Mouse (Mus musculus) CH12.LX (cell line): Measurements from ENCODE around the gene Hagh. TPM values are rescaled to one million over a fixed set of nuclear protein-coding genes. Genes with fewer than 3 reads are reported as not detected.

Source experiments
- DNase-seq: peaks from one replicate; pipeline ENCODE4 v3.0.0-alpha.2; 2013; ENCODE audit errors: extremely low read depth
- H3K27ac ChIP-seq: 2 replicates; pipeline ENCODE4 v1.5.1; 2012; ENCODE audit warnings: low read depth, mild to moderate bottlenecking, control low read depth, moderate library complexity; ENCODE audit not compliant: insufficient read depth
- H3K27me3 ChIP-seq: replicated peaks from 2 replicates; pipeline ENCODE3; 2012; ENCODE audit warnings: inconsistent platforms
- H3K36me3 ChIP-seq, 2 experiments: replicated peaks in 1 of 2; 2 replicates each; pipeline versions ENCODE3 to v1.6.1; 2012; ENCODE audit warnings: inconsistent platforms in 1 of 2, low read length in 1 of 2, mild to moderate bottlenecking in 1 of 2, mixed read lengths in 1 of 2, moderate library complexity in 1 of 2; ENCODE audit not compliant: control insufficient read depth in 1 of 2, insufficient read depth in 1 of 2
- H3K4me1 ChIP-seq, 2 experiments: 2 replicates each; pipeline ENCODE4 v1.6.1; 2012; ENCODE audit warnings: inconsistent platforms in 1 of 2, moderate library complexity in 1 of 2; ENCODE audit not compliant: insufficient read depth in 2 of 2, control insufficient read depth in 1 of 2
- H3K4me2 ChIP-seq: 2 replicates; pipeline ENCODE4 v1.6.1; 2012; ENCODE audit warnings: low read depth, mild to moderate bottlenecking, control low read depth; ENCODE audit not compliant: poor library complexity, insufficient read depth, severe bottlenecking
- H3K4me3 ChIP-seq, 3 experiments: fragments of 150-350 bp in 1 of 3; sonication (generic) in 1 of 3; replicated peaks in 1 of 3; 2 replicates each; pipeline versions ENCODE3 to v1.5.1; 2011 to 2012; ENCODE audit warnings: low read depth in 2 of 3, low read length in 2 of 3, mild to moderate bottlenecking in 2 of 3, moderate library complexity in 2 of 3, control low read depth in 1 of 3, improper control_type of control experiment in 1 of 3, inconsistent platforms in 1 of 3, mixed read lengths in 1 of 3; ENCODE audit not compliant: poor library complexity in 1 of 3
- H3K79me2 ChIP-seq: replicated peaks from 2 replicates; pipeline ENCODE4 v1.6.1; 2012; ENCODE audit warnings: mild to moderate bottlenecking, moderate library complexity; ENCODE audit not compliant: control insufficient read depth, poor library complexity, insufficient read depth, severe bottlenecking; ENCODE audit errors: extremely low read depth
- H3K9ac ChIP-seq: 2 replicates; pipeline ENCODE4 v1.6.1; 2012; ENCODE audit warnings: low read depth, mild to moderate bottlenecking, control low read depth, moderate library complexity; ENCODE audit not compliant: insufficient read depth
- H3K9me3 ChIP-seq: replicated peaks from 2 replicates; pipeline ENCODE3; 2012; ENCODE audit warnings: low read length, inconsistent platforms, mixed read lengths
- BHLHE40 ChIP-seq: IDR thresholded peaks from 2 replicates; pipeline ENCODE4 v1.6.1; 2011; ENCODE audit warnings: mild to moderate bottlenecking, low read depth, low read length, improper control_type of control experiment
- CHD1 ChIP-seq: IDR thresholded peaks from 2 replicates; pipeline ENCODE4 v1.6.1; 2012; ENCODE audit warnings: low read depth, low read length, improper control_type of control experiment, inconsistent platforms
- CHD2 ChIP-seq: IDR thresholded peaks from 2 replicates; pipeline ENCODE4 v1.6.1; 2011; ENCODE audit warnings: low read length, improper control_type of control experiment
- ELF1 ChIP-seq: IDR thresholded peaks from 2 replicates; pipeline ENCODE4 v1.6.1; 2014; ENCODE audit warnings: low read depth, mild to moderate bottlenecking, inconsistent platforms, low read length, improper control_type of control experiment
- ETS1 ChIP-seq: conservative IDR thresholded peaks from 2 replicates; pipeline ENCODE4 v1.6.1; 2012; ENCODE audit warnings: low read depth, mild to moderate bottlenecking, inconsistent platforms, low read length, improper control_type of control experiment, moderate library complexity
- GABPA ChIP-seq: IDR thresholded peaks from 2 replicates; pipeline ENCODE4 v1.6.1; 2012; ENCODE audit warnings: low read depth, low read length, improper control_type of control experiment, inconsistent platforms; ENCODE audit not compliant: insufficient replicate concordance
- HCFC1 ChIP-seq: IDR thresholded peaks from 2 replicates; pipeline ENCODE4 v1.6.1; 2012; ENCODE audit warnings: low read depth, mild to moderate bottlenecking, inconsistent platforms, low read length, improper control_type of control experiment
- IRF4 ChIP-seq: IDR thresholded peaks from 2 replicates; pipeline ENCODE4 v1.6.1; 2014; ENCODE audit warnings: low read depth, mild to moderate bottlenecking, inconsistent platforms, low read length, improper control_type of control experiment
- JUN ChIP-seq: IDR thresholded peaks from 2 replicates; pipeline ENCODE4 v1.6.1; 2011; ENCODE audit warnings: low read depth, mild to moderate bottlenecking, low read length, improper control_type of control experiment, moderate library complexity; ENCODE audit not compliant: insufficient read depth
- KAT2A ChIP-seq: IDR thresholded peaks from 2 replicates; pipeline ENCODE4 v1.6.1; 2012; ENCODE audit warnings: low read length, improper control_type of control experiment, inconsistent platforms; ENCODE audit not compliant: insufficient replicate concordance
- MAX ChIP-seq: IDR thresholded peaks from 2 replicates; pipeline ENCODE4 v1.6.1; 2011; ENCODE audit warnings: low read length, improper control_type of control experiment
- MAZ ChIP-seq: IDR thresholded peaks from 2 replicates; pipeline ENCODE4 v1.6.1; 2012; ENCODE audit warnings: low read depth, mild to moderate bottlenecking, inconsistent platforms, low read length, improper control_type of control experiment, moderate library complexity
- MEF2A ChIP-seq: IDR thresholded peaks from 2 replicates; pipeline ENCODE4 v1.6.1; 2014; ENCODE audit warnings: low read depth, mild to moderate bottlenecking, inconsistent platforms, low read length, improper control_type of control experiment, borderline replicate concordance
- MXI1 ChIP-seq: IDR thresholded peaks from 2 replicates; pipeline ENCODE4 v1.6.1; 2011; ENCODE audit warnings: mild to moderate bottlenecking, low read depth, low read length, improper control_type of control experiment
- MYC ChIP-seq: IDR thresholded peaks from 2 replicates; pipeline ENCODE4 v1.6.1; 2011; ENCODE audit warnings: low read depth, mild to moderate bottlenecking, improper control_type of control experiment, low read length
- NRF1 ChIP-seq: IDR thresholded peaks from 2 replicates; pipeline ENCODE4 v1.6.1; 2014; ENCODE audit warnings: low read depth, mild to moderate bottlenecking, inconsistent platforms, low read length, improper control_type of control experiment, moderate library complexity
- POLR2A ChIP-seq: IDR thresholded peaks from 2 replicates; pipeline ENCODE4 v1.6.1; 2011; ENCODE audit warnings: low read depth, mild to moderate bottlenecking, improper control_type of control experiment, low read length
- RAD21 ChIP-seq: IDR thresholded peaks from 2 replicates; pipeline ENCODE4 v1.6.1; 2011; ENCODE audit warnings: low read depth, mild to moderate bottlenecking, low read length, improper control_type of control experiment, moderate library complexity
- SIN3A ChIP-seq: IDR thresholded peaks from 2 replicates; pipeline ENCODE4 v1.6.1; 2012; ENCODE audit warnings: low read length, improper control_type of control experiment, inconsistent platforms
- USF2 ChIP-seq: conservative IDR thresholded peaks from 2 replicates; pipeline ENCODE4 v1.6.1; 2011; ENCODE audit warnings: low read depth, low read length, improper control_type of control experiment
- ZC3H11A ChIP-seq: IDR thresholded peaks from 2 replicates; pipeline ENCODE4 v1.6.1; 2012; ENCODE audit warnings: low read depth, mild to moderate bottlenecking, inconsistent platforms, low read length, improper control_type of control experiment
- ZNF384 ChIP-seq: IDR thresholded peaks from 2 replicates; pipeline ENCODE4 v1.6.1; 2012; ENCODE audit warnings: low read depth, low read length, improper control_type of control experiment, inconsistent platforms
- dilution Hi-C: fragments of 300-500 bp; cut with MboI; formaldehyde crosslinking; loops from 2 replicates; pipeline ENCODE4 v1.14.3; 2020; ENCODE audit warnings: low sequenced_read_pairs; ENCODE audit not compliant: extremely low pct_unique_long_range_greater_than_20kb, extremely low pct_ligation_motif_present
- in situ Hi-C: fragments of 300-500 bp; cut with MboI; formaldehyde crosslinking; loops from 3 replicates; pipeline ENCODE4 v1.14.3; 2019; ENCODE audit warnings: low sequenced_read_pairs, low pct_ligation_motif_present, low pct_unique_long_range_greater_than_20kb, mixed read lengths
- polyA plus RNA-seq: library from polyadenylated mRNA; unstranded; fragments of >175 nt; gene quantifications from 2 replicates; pipeline ENCODE4 v1.2.1, GENCODE M21; 2012; ENCODE audit warnings: low read depth; ENCODE audit not compliant: insufficient read length
- total RNA-seq, 2 experiments: library from RNA; depleted of rRNA; stranded (reverse); fragments of 300-350 nt in 1 of 2; fragments of >200 nt in 1 of 2; gene quantifications; 2 replicates each; pipeline ENCODE4 v1.2.3; 2012 to 2014

Gene Hagh
- total and polyA plus RNA-seq, 3 experiments: 18.9 to 31.0 (median 27.3) TPM

- Histone ChIP-seq H3K4me3 (no peak overlapping the region), H3K27ac (no peak overlapping the region), H3K79me2 (no peaks in the 10 kb centered on the region), H3K4me1 (no peaks in the 10 kb centered on the region), H3K36me3 (peaks cover 20 to 83% of the 10 kb centered on the region in 2 experiments), H3K27me3 (no peaks in the 10 kb centered on the region), H3K9me3 (no peaks in the 10 kb centered on the region), H3K9ac (no peak overlapping the region), H3K4me2 (no peak overlapping the region)
- TF ChIP-seq HCFC1 (no peak), MXI1 (no peak), POLR2A (no peak), ZC3H11A (no peak), RAD21 (no peak), JUN (no peak)
- dilution Hi-C loops: no loop called here
- in situ Hi-C loops: no loop called here
- DNase-seq: no peak
Observed at GRCm38 (mm10) chr17:24867914-24868313, 28.0 kb downstream of the Hagh start.

DNA sequence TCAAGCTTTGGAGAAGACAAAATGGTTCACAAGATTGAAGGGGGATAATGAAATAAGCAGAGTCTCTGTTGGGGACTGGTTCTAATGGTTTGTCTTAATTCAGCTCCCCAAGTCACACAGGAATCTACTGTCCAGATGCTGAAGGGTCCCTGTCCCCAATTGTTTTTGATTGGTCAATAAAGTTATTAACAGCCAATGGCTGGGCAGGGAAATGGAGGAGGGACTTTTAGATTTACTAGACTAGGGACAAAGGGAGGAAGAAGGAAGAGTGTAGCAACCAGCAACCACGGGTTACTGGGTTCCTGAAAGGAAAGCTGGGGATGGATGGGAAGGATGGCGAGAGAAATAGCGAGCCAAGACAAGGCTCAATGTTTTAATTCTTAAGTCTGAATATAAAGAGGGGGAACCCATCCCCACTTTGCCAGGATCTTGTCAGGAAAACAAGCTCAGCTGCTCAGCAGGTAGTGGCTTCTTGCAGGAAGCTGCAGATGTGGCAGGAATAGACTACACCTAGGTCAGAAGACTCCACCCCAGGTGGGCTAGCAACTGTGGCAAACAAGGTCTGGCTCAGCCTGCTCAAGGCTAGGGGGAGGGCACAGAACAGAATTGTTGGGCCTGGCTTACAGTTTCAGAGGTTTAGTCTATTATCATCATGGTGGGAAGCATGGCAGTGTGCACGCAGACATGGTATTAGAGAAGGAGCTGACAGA is 33.9 kb downstream of the Hagh start:
- Histone ChIP-seq H3K4me3 (no peak overlapping the region), H3K4me1 (peaks cover 12 to 37% of the 10 kb centered on the region in 2 experiments), H3K9ac (no peak overlapping the region), H3K4me2 (no peak overlapping the region), H3K27ac (no peak overlapping the region), H3K9me3 (no peaks in the 10 kb centered on the region), H3K36me3 (peaks cover 0 to 38% of the 10 kb centered on the region in 2 experiments), H3K27me3 (no peaks in the 10 kb centered on the region), H3K79me2 (no peaks in the 10 kb centered on the region)
- in situ Hi-C loops (no loop called here), dilution Hi-C loops (no loop called here)
- TF ChIP-seq MAZ (no peak), NRF1 (no peak), MYC (no peak), MEF2A (no peak), CHD1 (no peak), GABPA (no peak), MXI1 (no peak), MAX (no peak), USF2 (no peak), IRF4 (no peak), SIN3A (no peak), CHD2 (no peak), KAT2A (no peak), BHLHE40 (no peak), ETS1 (no peak), ELF1 (no peak), ZNF384 (no peak)
- DNase-seq: no peak
